Mouse (Mus musculus): ENCODE results near the gene Spata19.

DNA sequence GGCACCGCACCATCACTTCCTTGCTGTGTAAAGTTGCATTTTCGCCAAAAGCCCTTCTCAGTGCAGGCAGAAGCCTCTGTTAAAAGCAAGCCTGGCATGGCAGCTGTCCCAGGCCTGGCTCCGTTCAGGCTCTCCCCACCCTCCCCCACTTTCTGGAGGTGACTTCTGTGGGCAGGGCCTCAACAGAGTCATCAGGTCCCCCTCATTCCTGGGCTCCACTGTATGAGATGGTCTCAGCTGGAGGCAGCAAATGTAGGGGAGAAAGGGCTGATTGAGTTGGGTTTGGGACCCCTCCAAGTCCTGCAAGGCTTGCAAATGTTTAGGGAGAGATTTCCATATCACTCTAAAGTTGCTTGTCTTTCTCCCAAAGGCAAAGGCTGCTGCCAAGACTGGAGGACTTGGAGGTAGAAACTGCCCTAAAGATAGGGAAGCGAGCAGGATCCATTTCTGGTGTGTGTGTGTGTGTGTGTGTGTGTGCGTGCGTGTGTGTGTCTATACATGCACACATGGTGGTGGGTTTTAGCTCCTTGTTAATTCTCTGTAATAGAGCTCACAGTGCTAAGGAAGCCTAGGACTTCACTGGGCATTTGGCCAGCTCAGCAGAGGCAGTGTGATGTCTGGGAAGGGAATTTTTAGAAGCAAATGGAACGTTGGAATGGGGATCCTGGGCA, 40.9 kb downstream of the Spata19 start:
- TF ChIP-seq CTCF (IDR thresholded peaks at IDR 0.05; ENCODE audit: low read depth, low read length) (no peak), POLR2A (IDR thresholded peaks at IDR 0.05; ENCODE audit: extremely low read depth, insufficient read depth, low read length) (no peak)
